Mouse (Mus musculus): ENCODE measurements at regions not wholly inside any gene's neighbourhood (a gene's known extent, or its start where the extent isn't known, plus 50 kb on each side); places are given as distances from the start of the nearest gene placed in this dataset.

DNA sequence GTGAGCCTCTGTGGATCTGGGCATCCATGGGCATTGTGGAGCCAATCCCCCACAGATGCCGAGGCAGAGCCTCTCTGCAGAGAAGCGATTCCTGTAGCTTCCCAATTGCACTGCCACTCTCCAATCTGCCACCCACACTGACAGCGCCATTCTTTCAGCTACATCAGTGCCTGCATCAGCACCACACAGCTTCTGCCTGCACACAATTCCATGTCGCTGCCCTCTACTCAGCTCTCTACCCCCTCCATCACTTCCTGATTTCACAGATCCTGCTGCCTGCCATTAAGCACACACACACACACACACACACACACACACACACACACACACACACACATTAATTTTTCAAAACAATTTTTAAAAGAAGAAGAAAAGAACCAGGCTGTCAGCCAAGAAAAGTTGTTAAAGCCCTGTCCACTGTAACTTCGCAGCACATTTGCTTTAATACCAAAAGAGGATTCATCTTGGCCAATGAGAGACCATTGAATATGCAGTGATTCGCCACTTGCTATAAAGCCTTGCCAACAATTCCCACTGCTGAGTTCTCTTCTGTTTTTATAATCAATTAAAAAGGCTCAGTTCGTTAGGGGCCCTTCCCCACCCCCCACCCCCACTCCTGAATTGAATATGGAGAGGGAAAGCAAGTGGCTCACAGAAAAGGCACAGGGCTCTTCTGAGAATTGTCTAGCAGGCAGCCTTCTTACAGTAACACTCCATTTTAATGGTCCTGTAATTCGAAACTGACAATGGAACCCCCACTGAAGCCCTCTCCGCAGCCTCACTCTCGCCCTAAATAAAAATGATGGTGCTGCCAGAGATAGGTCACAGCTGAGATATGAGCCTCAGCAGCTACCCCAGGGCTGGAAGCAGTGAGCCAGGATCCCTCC lies 309.2 kb upstream of the Epha4 start:
- DNase-seq (ENCODE audit: extremely low spot score in 1 of 2, low spot score in 2 of 2) = peak; percentile 20 to 23
- intact Hi-C loops (cut with DNase I) = no loop called here

DNA sequence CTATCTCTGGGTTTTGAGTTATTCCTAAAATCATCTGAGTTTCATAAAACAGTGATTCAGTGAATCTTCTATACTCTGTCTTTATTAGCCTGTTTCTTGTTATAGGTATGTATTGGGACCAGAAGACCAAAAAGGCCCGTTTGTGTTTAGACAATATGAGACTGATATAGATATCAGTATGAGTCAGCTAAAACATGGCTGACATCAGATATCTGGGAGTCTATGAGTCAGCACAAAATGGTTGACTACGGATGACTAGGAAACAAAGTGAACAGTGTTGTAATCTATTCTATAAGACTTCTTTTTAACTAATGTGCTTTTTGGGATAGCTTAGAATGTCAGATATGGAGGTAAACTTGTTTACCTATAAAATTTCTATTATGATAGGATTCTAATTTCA lies 305.2 kb upstream of the Epha4 start:
- intact Hi-C loops (cut with DNase I) = no loop called here
- DNase-seq (ENCODE audit: extremely low spot score in 1 of 2, low spot score in 2 of 2) = no peak

DNA sequence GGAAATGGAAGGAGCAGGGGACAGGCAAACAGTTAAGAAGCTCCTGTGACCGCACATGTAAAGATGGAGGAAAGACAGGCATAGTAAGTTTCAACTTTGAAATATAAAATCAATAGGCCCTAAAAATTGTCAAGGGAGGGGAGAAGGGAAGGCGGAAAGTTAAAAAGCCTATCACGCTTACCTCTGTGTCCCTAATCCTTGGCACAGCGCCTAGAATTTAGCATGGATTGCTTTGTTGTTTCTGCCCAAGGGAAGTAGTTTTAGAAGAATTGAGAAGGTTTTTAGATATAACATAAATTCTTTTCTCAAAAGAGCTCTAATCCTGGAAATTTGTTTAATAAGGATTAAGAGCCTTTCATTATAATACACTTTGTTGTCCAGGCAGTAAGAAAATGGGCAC lies 300.6 kb upstream of the Epha4 start:
- intact Hi-C loops (cut with DNase I) = no loop called here

GRCm38 (mm10) chr1:77811573-77811972 lies 296.7 kb upstream of the Epha4 start:
- intact Hi-C loops (cut with DNase I) = no loop called here
- DNase-seq (ENCODE audit: extremely low spot score in 1 of 2, low spot score in 2 of 2) = no peak

More for the DNA sequence above, 300.6 kb upstream of the Epha4 start:
- no peak for DNase-seq (ENCODE audit: extremely low spot score in 1 of 2, low spot score in 2 of 2)

- no peak for DNase-seq (ENCODE audit: extremely low spot score in 1 of 2, low spot score in 2 of 2)
- intact Hi-C loops (cut with DNase I) = no loop called here
These were observed 276.1 kb upstream of the Epha4 start for GRCm38 (mm10) chr1:77790974-77791373.

DNA sequence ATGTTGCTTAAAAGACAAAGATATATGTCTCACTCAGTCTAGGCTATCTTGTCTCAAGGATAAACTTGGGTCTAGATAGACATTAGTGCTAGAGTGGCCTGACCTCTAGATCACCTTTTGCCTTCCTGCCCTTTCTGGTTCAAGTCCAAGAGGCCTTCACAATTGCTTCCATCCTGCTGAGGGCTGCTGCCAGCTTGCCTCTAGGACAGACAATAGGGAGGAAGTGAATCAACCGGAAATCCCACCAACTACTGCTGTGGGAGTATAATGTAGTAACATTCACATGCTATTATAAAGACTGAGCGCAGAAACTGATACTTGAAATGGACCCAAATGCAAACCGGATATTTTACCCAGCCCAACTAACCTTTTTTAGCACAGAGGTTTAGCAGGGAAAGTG lies 239.4 kb upstream of the Epha4 start:
- no peak for DNase-seq (ENCODE audit: extremely low spot score in 1 of 2, low spot score in 2 of 2)
- intact Hi-C loops (cut with DNase I) = no loop called here

- DNase-seq (ENCODE audit: extremely low spot score in 1 of 2, low spot score in 2 of 2) = no peak
- intact Hi-C loops (cut with DNase I) = no loop called here
These were observed 233.9 kb upstream of the Epha4 start for GRCm38 (mm10) chr1:77748483-77749465.

GRCm38 (mm10) chr1:77732099-77732498 lies 217.2 kb upstream of the Epha4 start:
- intact Hi-C loops (cut with DNase I) = no loop called here
- no peak for DNase-seq (ENCODE audit: extremely low spot score in 1 of 2, low spot score in 2 of 2)

DNA sequence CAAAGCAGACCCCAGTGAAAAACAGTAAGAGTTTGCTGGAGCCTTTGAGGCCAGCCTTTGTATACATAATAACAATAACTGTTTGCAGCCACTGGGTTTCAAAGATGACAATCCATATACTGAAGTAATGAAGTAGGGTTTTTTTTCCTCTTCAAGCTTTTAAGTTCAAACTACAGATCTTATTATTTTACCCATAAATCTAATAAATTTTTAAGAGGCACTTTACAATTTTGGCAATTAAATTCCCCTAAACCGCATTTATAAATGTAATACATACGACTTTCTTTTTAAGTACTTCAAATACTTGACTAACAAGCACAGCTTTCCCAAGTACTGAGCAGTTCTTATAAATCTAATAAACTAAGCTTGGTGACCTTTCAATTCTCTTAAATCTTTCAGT lies 212.7 kb upstream of the Epha4 start:
- no peak for DNase-seq (ENCODE audit: extremely low spot score in 1 of 2, low spot score in 2 of 2)
- intact Hi-C loops (cut with DNase I) = no loop called here

GRCm38 (mm10) chr1:77723246-77723645 lies 208.4 kb upstream of the Epha4 start:
- intact Hi-C loops (cut with DNase I) = no loop called here
- DNase-seq (ENCODE audit: extremely low spot score in 1 of 2, low spot score in 2 of 2) = no peak

- no peak for DNase-seq (ENCODE audit: extremely low spot score in 1 of 2, low spot score in 2 of 2)
- intact Hi-C loops (cut with DNase I) = no loop called here
These were observed 206.0 kb upstream of the Epha4 start for GRCm38 (mm10) chr1:77720859-77721258.

DNA sequence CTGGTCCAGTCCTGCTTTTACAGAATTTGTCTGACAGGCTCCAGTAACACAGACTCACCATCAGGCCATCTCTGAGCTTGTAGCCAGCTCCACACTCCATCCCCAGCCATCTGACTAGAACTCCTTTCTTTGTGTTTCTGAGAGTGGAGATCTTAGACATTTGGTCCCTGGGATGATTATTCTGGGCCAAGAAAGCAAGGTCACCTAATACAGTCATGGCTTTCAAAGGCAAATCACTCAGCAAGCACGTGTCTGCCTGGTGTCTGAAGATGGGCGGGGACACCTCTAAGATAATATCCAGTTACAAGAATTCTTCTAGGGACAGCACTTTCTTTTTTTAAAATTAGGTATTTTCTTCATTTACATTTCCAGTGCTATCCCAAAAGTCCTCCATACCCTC lies 198.1 kb upstream of the Epha4 start:
- no peak for DNase-seq (ENCODE audit: extremely low spot score in 1 of 2, low spot score in 2 of 2)
- intact Hi-C loops (cut with DNase I) = no loop called here

DNA sequence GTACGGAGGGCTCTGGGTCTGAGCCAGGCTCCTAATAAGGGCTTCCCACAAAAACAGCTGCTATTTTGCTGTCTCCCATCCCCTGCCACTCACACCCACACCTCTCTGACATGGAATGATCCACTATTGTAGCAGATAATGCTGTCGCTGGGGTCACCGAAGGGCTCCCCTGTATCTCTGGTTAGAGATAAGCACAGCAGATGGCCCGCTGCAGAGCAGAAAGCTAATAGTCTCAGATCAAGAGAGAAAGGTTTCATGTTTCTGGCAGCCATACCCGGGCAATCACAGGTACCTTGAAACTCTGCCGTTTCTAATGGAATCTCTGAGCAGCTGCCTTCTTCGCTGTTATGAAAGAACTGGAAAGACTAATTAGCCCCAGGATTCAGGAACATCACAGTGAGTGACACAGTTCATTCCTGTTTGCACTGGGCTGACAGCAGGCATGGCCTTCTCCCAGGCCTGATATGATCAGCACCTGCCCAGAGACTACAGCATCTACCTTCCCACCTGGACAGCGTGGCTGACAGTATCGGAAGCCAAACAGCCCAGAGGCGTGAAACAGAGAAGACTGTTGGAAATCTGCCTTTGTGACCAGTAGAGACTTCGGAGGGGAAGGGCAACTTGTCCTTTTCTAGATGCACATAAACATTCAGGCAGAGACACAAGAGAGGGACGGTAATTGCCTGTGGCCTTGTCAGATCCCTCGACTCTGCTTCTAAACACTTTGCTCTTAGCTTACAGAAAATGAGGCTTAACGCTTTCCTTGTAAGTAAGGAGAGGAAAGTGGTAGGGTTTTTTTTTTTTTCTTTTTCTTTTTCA lies 193.5 kb upstream of the Epha4 start:
- no peak for DNase-seq (ENCODE audit: extremely low spot score in 1 of 2, low spot score in 2 of 2)
- intact Hi-C loops (cut with DNase I) = no loop called here

DNA sequence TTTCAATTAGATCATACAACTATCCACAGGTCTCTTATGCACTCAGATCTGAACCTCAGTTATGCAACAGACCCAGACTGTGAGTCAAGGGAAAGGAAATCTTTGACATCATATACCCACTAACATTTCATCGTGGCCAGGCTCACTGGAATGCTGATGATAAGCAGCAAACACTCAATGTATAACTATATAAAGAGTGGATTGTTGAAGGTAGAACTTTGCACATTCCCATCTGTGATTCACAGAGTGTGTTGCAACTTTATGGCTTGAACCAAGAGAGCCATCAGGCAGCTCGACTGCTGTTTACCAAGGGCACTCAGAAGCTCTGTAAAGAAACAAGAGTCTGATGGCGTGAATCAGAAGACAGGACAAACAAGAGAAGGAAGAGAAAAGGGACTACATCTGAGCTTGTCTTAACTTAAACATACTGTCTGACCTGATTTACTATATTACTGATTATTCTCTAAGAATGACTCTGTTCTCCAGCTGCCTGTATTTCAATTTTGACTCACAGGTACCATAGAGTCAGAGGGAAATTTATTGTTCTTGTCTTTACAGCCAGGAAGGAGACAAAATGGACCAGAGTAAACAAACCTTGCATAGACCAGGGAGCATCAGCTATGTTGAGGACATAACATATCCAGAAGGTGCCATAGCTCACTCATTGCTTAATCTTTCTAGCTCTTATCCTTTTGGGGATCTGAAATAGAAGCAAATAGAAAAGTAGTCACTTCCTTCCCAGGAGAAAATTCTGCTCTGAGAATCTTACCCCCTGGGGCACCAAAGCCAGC lies 180.5 kb upstream of the Epha4 start:
- no peak for DNase-seq (ENCODE audit: extremely low spot score in 1 of 2, low spot score in 2 of 2)
- intact Hi-C loops (cut with DNase I) = no loop called here

DNA sequence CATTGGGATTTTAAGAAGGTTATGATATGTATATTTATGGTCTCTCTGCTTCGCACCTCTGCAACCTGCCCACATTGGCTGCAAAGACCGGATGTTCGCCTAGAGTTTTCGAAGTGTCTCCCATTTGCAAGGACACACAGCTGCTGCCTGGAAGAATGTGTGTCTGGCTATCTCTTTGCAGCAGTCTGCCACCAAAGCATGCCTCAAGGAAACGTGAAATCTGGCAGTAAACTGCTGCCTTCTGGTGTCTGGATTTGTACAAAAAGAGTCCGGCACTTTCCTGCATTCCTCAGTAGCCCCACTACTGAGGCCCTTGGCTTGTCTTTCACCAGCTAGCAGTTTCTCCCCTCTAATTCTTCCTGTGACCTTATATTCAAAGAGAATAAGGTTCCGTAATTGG lies 148.5 kb upstream of the Epha4 start:
- DNase-seq (ENCODE audit: extremely low spot score in 1 of 2, low spot score in 2 of 2) = peak in 1 of 2 experiments; percentile 21
- intact Hi-C loops (cut with DNase I) = no loop called here

DNA sequence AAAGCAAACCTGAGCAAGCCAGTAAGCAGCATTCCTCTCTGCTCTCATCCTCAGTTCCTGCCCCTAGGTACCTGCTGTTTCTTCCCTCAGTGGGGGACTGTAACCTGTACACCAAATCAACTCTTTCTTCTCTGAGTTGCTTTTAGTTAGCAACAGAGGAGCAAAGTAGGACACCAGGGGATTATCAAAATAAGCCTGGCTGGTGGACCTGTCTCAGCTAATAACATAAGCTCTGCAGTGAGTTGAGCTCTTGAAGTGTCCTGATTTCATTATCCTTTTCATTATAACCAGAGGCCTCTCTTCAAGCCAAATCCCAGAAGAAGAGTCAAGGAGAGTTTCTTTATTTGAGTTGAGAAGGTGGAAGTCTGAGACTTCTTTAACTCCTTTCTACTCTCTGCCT lies 145.5 kb upstream of the Epha4 start:
- intact Hi-C loops (cut with DNase I) = no loop called here
- DNase-seq (ENCODE audit: extremely low spot score in 1 of 2, low spot score in 2 of 2) = no peak

DNA sequence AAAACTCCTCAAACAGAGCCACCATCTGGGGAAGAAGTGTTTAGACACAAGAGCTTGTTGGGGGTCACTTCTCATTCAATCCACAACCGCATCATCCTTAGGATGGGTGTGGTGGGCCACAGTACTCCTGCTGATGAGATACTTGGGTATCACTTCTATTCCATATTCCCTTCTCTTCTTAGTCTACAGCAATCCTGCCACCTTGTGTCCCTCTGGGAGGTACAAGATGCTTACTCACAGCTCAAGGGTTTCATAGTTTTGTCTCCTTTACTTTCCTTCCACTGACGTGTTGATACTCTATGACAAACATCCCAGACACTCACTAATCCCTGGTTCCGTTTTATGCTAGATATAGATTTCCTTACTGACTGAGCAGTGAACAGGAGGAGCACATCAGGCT lies 122.1 kb upstream of the Epha4 start:
- DNase-seq (ENCODE audit: extremely low spot score in 1 of 2, low spot score in 2 of 2) = no peak
- intact Hi-C loops (cut with DNase I) = no loop called here
